Mouse (Mus musculus): ENCODE data around the gene 2310009B15Rik. TPM values are rescaled to one million over a fixed set of nuclear protein-coding genes. Genes with fewer than 3 reads are reported as not detected.

The 2310009B15Rik gene
- total RNA-seq, 2 experiments from 2014 or later, result 9.4 to 11.1 TPM

GRCm38 (mm10) chr1:138843361-138844091 is 13.1 kb downstream of the 2310009B15Rik start:
- intact Hi-C loops (cut with DNase I), result loop anchor here (5.0 kb wide), 1 partner anchor 516 kb away; no protein-coding TSS in a partner anchor

GRCm38 (mm10) chr1:138842756-138843155 is 13.9 kb downstream of the 2310009B15Rik start:
- no peak for DNase-seq
- intact Hi-C loops (cut with DNase I), result loop anchor here (5.0 kb wide), 1 partner anchor 515 kb away; no protein-coding TSS in a partner anchor

More at GRCm38 (mm10) chr1:138843361-138844091, 13.1 kb downstream of the 2310009B15Rik start:
- peak in 1 of 2 experiments; percentile 21 for DNase-seq

GRCm38 (mm10) chr1:138842315-138842714 is 14.3 kb downstream of the 2310009B15Rik start:
- DNase-seq, result peak in 1 of 2 experiments; percentile 25
- intact Hi-C loops (cut with DNase I), result loop anchor here (5.0 kb wide), 1 partner anchor 515 kb away; no protein-coding TSS in a partner anchor

- peak; percentile 47 to 51 for DNase-seq
- intact Hi-C loops (cut with DNase I), result loop anchor here (5.0 kb wide), 1 partner anchor 514 kb away; no protein-coding TSS in a partner anchor
These were observed 15.2 kb downstream of the 2310009B15Rik start for GRCm38 (mm10) chr1:138841306-138842095.

- intact Hi-C loops (cut with DNase I), result loop anchor here (5.0 kb wide), 1 partner anchor 513 kb away; no protein-coding TSS in a partner anchor
- DNase-seq, result no peak
These were observed 16.0 kb downstream of the 2310009B15Rik start for GRCm38 (mm10) chr1:138840440-138841305.

- intact Hi-C loops (cut with DNase I), result loop anchor here (5.0 kb wide), 2 partner anchors 122 to 513 kb away; partner anchors contain the start of gene Dennd1b
- no peak for DNase-seq
These were observed 16.7 kb downstream of the 2310009B15Rik start for GRCm38 (mm10) chr1:138839809-138840430.

- intact Hi-C loops (cut with DNase I), result loop anchor here (5.0 kb wide), 1 partner anchor 123 kb away; the partner anchor contains the start of gene Dennd1b
- DNase-seq, result no peak
These were observed 17.4 kb downstream of the 2310009B15Rik start for GRCm38 (mm10) chr1:138839291-138839690.

GRCm38 (mm10) chr1:138837786-138838743 is 18.6 kb downstream of the 2310009B15Rik start:
- intact Hi-C loops (cut with DNase I), result loop anchor here (5.0 kb wide), 1 partner anchor 124 kb away; the partner anchor contains the start of gene Dennd1b
- no peak for DNase-seq

- no peak for DNase-seq
- intact Hi-C loops (cut with DNase I), result loop anchor here (2.0 to 5.0 kb wide), 4 partner anchors 127 to 433 kb away; partner anchors contain the start of gene Dennd1b
These were observed 21.2 kb downstream of the 2310009B15Rik start for GRCm38 (mm10) chr1:138835355-138835900.

GRCm38 (mm10) chr1:138831309-138831708 is 25.3 kb downstream of the 2310009B15Rik start:
- intact Hi-C loops (cut with DNase I), result no loop called here
- DNase-seq, result peak in 1 of 2 experiments; percentile 17

GRCm38 (mm10) chr1:138826841-138827240 is 29.8 kb downstream of the 2310009B15Rik start:
- intact Hi-C loops (cut with DNase I), result loop anchor here (10.0 kb wide), 1 partner anchor 502 kb away; no protein-coding TSS in a partner anchor
- no peak for DNase-seq

GRCm38 (mm10) chr1:138822985-138823322 is 33.7 kb downstream of the 2310009B15Rik start:
- no peak for DNase-seq
- intact Hi-C loops (cut with DNase I), result loop anchor here (10.0 kb wide), 1 partner anchor 498 kb away; no protein-coding TSS in a partner anchor

GRCm38 (mm10) chr1:138822255-138822984 is 34.2 kb downstream of the 2310009B15Rik start:
- intact Hi-C loops (cut with DNase I), result loop anchor here (10.0 kb wide), 1 partner anchor 498 kb away; no protein-coding TSS in a partner anchor
- no peak for DNase-seq
